Mouse (Mus musculus): ENCODE results near the gene Axin2.

DNA sequence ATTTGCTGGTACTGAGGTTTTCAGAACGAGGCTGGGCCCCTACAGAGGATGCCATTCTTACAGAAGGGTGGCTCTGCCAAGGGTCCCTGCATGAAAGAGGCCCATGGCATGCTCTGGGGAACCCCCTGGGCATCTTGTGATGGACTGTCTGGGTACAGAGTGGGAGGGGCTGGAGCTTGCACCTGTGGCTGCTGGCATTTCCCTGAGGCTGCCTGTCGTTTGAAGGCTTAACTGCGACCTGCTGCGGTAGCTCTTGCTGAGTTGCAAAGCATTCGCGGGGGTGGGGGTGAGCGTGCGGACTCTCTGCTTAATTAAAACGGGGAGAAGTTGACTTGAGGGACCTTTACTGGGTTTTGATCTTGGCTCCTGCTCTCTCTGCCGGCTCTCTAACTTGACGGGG lies 55.4 kb downstream of the Axin2 start:
- TF ChIP-seq CTCF (IDR thresholded peaks at IDR 0.05; ENCODE audit: low read depth) = no peak
- TF ChIP-seq EP300 (IDR thresholded peaks at IDR 0.05; ENCODE audit: low read depth) = no peak

Measured in liver, postnatal 0 days (tissue).